Comparison of ENCODE assay signal across 15 mouse cellular contexts in genomic region chr14:54706589-54707320, GRCm38 (mm10). TPM values are rescaled to one million over a fixed set of nuclear protein-coding genes. Genes with fewer than 3 reads are reported as not detected.
DNase-seq lines count a peak whose midpoint lies in the region; ATAC-seq and TF ChIP-seq lines count a peak whose summit lies in the region.
"Had no signal": no experiment of that assay in that cellular context is flagged by ENCODE, and none has a peak within 500 bp of the region (broad histone marks: within the 10 kb centered on the region; RNA-seq: fewer than 3 reads in every experiment).

No protein-coding gene starts in this region.

- no peak overlapping the region for H3K27ac ChIP-seq in heart, embryonic 16.5 days (ENCODE audit: low read length)
- peak overlapping the region; percentile 93 for H3K27ac ChIP-seq in bone marrow, adult 2 months (ENCODE audit: control insufficient read depth, insufficient read depth, low read depth, low read length, poor library complexity)
- H3K27ac ChIP-seq in heart, postnatal 0 days (ENCODE audit: low read depth), result no peak overlapping the region
- peak overlapping the region; percentile 64 for H3K27ac ChIP-seq in liver, embryonic 16.5 days (ENCODE audit: low read length)

- WGBS in heart, embryonic 16.5 days, result 31% methylated on average over 17 of the region's 17 CpGs
- WGBS in bone marrow, adult 2 months, result 23% methylated on average over 17 of the region's 17 CpGs
- 23% methylated on average over 17 of the region's 17 CpGs for WGBS in heart, postnatal 0 days
- 19% methylated on average over 17 of the region's 17 CpGs for WGBS in liver, embryonic 16.5 days (ENCODE audit: insufficient replicate concordance)

- H3K4me3 ChIP-seq in heart, embryonic 16.5 days (ENCODE audit: low read length), result no peak overlapping the region
- peak overlapping the region; percentile 52 for H3K4me3 ChIP-seq in bone marrow, adult 2 months (replicated peaks; ENCODE audit: control insufficient read depth, low read depth, low read length)
- no peak overlapping the region for H3K4me3 ChIP-seq in heart, postnatal 0 days (ENCODE audit: low read depth, low read length)
- no peak overlapping the region for H3K4me3 ChIP-seq in liver, embryonic 16.5 days (ENCODE audit: low read depth, low read length)
- H3K4me3 ChIP-seq: myocyte had no signal

- H3K27me3 ChIP-seq in heart, embryonic 16.5 days (ENCODE audit: control insufficient read depth, insufficient read depth, low read length), result no peaks in the 10 kb centered on the region
- no peaks in the 10 kb centered on the region for H3K27me3 ChIP-seq in heart, postnatal 0 days (ENCODE audit: control insufficient read depth, insufficient read depth, low read length)
- peaks cover 29% of the 10 kb centered on the region for H3K27me3 ChIP-seq in liver, embryonic 16.5 days (ENCODE audit: control insufficient read depth, insufficient read depth, low read depth, low read length)

- H3K9ac ChIP-seq in heart, embryonic 16.5 days (ENCODE audit: low read length), result peak overlapping the region; percentile 34; the same call in 1 of the 2 replicates
- 0 out of 2 replicates have a peak overlapping the region, but pooled peaks have one; percentile 22 for H3K9ac ChIP-seq in heart, postnatal 0 days (replicated peaks; ENCODE audit: low read depth, low read length)
- no peak overlapping the region for H3K9ac ChIP-seq in liver, embryonic 16.5 days (ENCODE audit: low read depth, low read length)

- H3K4me1 ChIP-seq in heart, embryonic 16.5 days (ENCODE audit: control insufficient read depth, insufficient read depth, low read length), result peaks cover 12% of the 10 kb centered on the region
- peaks cover 3% of the 10 kb centered on the region for H3K4me1 ChIP-seq in bone marrow, adult 2 months (ENCODE audit: control insufficient read depth, insufficient read depth, low read length)
- H3K4me1 ChIP-seq in heart, postnatal 0 days (ENCODE audit: control insufficient read depth, insufficient read depth), result peaks cover 13% of the 10 kb centered on the region
- H3K4me1 ChIP-seq in liver, embryonic 16.5 days (ENCODE audit: control insufficient read depth, low read depth, low read length), result peaks cover 23% of the 10 kb centered on the region

- no peaks in the 10 kb centered on the region for H3K9me3 ChIP-seq in heart, embryonic 16.5 days (replicated peaks; ENCODE audit: control insufficient read depth, low read length)
- H3K9me3 ChIP-seq in heart, postnatal 0 days (replicated peaks; ENCODE audit: control insufficient read depth, low read length), result no peaks in the 10 kb centered on the region
- no peaks in the 10 kb centered on the region for H3K9me3 ChIP-seq in liver, embryonic 16.5 days (replicated peaks; ENCODE audit: control insufficient read depth, low read length)

- ATAC-seq in heart, embryonic 16.5 days (replicated peaks; ENCODE audit: extremely low read depth, insufficient read depth, low FRiP score), result peak; percentile 30; the same call in 1 of the 2 replicates
- peak; percentile 53; the same call in 1 of the 2 replicates for ATAC-seq in heart, postnatal 0 days (ENCODE audit: insufficient read depth, low read depth)
- ATAC-seq in liver, embryonic 16.5 days (ENCODE audit: low read depth), result no peak
- ATAC-seq: inflammation-experienced regulatory T-cells, adult 6 months had no signal

- TF ChIP-seq POLR2A in bone marrow, adult 2 months (IDR thresholded peaks at IDR 0.05; ENCODE audit: borderline replicate concordance, control insufficient read depth, low read depth, low read length), result no peak

- H3K4me2 ChIP-seq in heart, embryonic 16.5 days (ENCODE audit: low read depth, low read length), result no peak overlapping the region
- H3K4me2 ChIP-seq in heart, postnatal 0 days (ENCODE audit: low read depth, low read length), result no peak overlapping the region
- peak overlapping the region; percentile 45 for H3K4me2 ChIP-seq in liver, embryonic 16.5 days (ENCODE audit: low read depth, low read length)

- no peaks in the 10 kb centered on the region for H3K36me3 ChIP-seq in heart, embryonic 16.5 days (ENCODE audit: control insufficient read depth, insufficient read depth)
- no peaks in the 10 kb centered on the region for H3K36me3 ChIP-seq in heart, postnatal 0 days (replicated peaks; ENCODE audit: control insufficient read depth, insufficient read depth, low read length)
- no peaks in the 10 kb centered on the region for H3K36me3 ChIP-seq in liver, embryonic 16.5 days (ENCODE audit: control insufficient read depth, insufficient read depth)

- no peak for DNase-seq in heart, adult 18-20 months
- DNase-seq in heart, postnatal 0 days (ENCODE audit: low spot score), result peak; percentile 29
- DNase-seq in gastrocnemius, postnatal 25 days, result no peak
- DNase-seq in urinary bladder, postnatal 10 days (ENCODE audit: low spot score), result no peak
- DNase-seq: gastrocnemius, postnatal 14 days; thymus, postnatal 36 days had no signal

- TF ChIP-seq EP300 in heart, postnatal 0 days (IDR thresholded peaks at IDR 0.05; ENCODE audit: low read depth), result no peak

- TF ChIP-seq CTCF in bone marrow, adult 2 months (IDR thresholded peaks at IDR 0.05; ENCODE audit: control insufficient read depth, insufficient read depth, low read length), result no peak
- no peak for TF ChIP-seq CTCF in heart, postnatal 0 days (IDR thresholded peaks at IDR 0.05; ENCODE audit: low read depth)

RNA-seq across cellular contexts. Expression of gene Cebpe, which starts 5.2 kb away (rescaled TPM):
- polyA plus RNA-seq in heart, embryonic 16.5 days (2015; fragmentation: Nextera tagmentation; extraction: Ambion mirVana), result not detected in 2 replicates
- total RNA-seq in heart, adult 18-20 months (2021), result not detected
- 41.3 and 90.9 TPM in 2 replicates for polyA plus RNA-seq in bone marrow, adult 2 months (2011; ENCODE audit: insufficient read depth, insufficient read length, low replicate concordance, missing spikeins)
- not detected in 2 replicates for total RNA-seq in heart, postnatal 0 days (2014; rRNA removed; ENCODE audit: low replicate concordance)
- not detected in 2 replicates for polyA plus RNA-seq in heart, postnatal 0 days (2015; fragmentation: Nextera tagmentation; extraction: Ambion mirVana)
- 10.4 and 11.7 TPM in 2 replicates for polyA plus RNA-seq in liver, embryonic 16.5 days (2015; fragmentation: Nextera tagmentation; extraction: Ambion mirVana)
- not detected for total RNA-seq in gastrocnemius, postnatal 25 days (2021)
- total RNA-seq: gastrocnemius, postnatal 14 days; left cerebral cortex, postnatal 10 days had no signal
- polyA plus RNA-seq: cortical plate, adult 2 months; forebrain, embryonic 11.5 days; inflammation-experienced regulatory T-cells, adult 6 months; myocyte had no signal

RNA-seq across cellular contexts. Expression of gene Gm29776, which starts 8.1 kb away (rescaled TPM):
- polyA plus RNA-seq in heart, embryonic 16.5 days (2015; fragmentation: Nextera tagmentation; extraction: Ambion mirVana), result 0.17 and 0.18 TPM in 2 replicates
- total RNA-seq in heart, adult 18-20 months (2021), result not detected
- not detected in 2 replicates for polyA plus RNA-seq in bone marrow, adult 2 months (2011; ENCODE audit: insufficient read depth, insufficient read length, low replicate concordance, missing spikeins)
- not detected in 2 replicates for total RNA-seq in heart, postnatal 0 days (2014; rRNA removed; ENCODE audit: low replicate concordance)
- polyA plus RNA-seq in heart, postnatal 0 days (2015; fragmentation: Nextera tagmentation; extraction: Ambion mirVana), result 0.10 and 0.11 TPM in 2 replicates
- 0.05 and 0.06 TPM in 2 replicates for polyA plus RNA-seq in liver, embryonic 16.5 days (2015; fragmentation: Nextera tagmentation; extraction: Ambion mirVana)
- not detected for total RNA-seq in gastrocnemius, postnatal 25 days (2021)
- total RNA-seq: gastrocnemius, postnatal 14 days had no signal
- polyA plus RNA-seq: large intestine, adult 2 months had no signal

RNA-seq across cellular contexts. Expression of gene Acin1, which starts 20.0 kb away (rescaled TPM):
- 69.1 and 73.5 TPM in 2 replicates for polyA plus RNA-seq in heart, embryonic 16.5 days (2015; fragmentation: Nextera tagmentation; extraction: Ambion mirVana)
- 10 to 100 TPM; 64.7 to 81.3 TPM for total RNA-seq in heart, adult 18-20 months (2021)
- 284 and 378 TPM in 2 replicates for polyA plus RNA-seq in bone marrow, adult 2 months (2011; ENCODE audit: insufficient read depth, insufficient read length, low replicate concordance, missing spikeins)
- 54.8 and 69.7 TPM in 2 replicates for total RNA-seq in heart, postnatal 0 days (2014; rRNA removed; ENCODE audit: low replicate concordance)
- 56.0 and 57.5 TPM in 2 replicates for polyA plus RNA-seq in heart, postnatal 0 days (2015; fragmentation: Nextera tagmentation; extraction: Ambion mirVana)
- 43.5 and 45.1 TPM in 2 replicates for polyA plus RNA-seq in liver, embryonic 16.5 days (2015; fragmentation: Nextera tagmentation; extraction: Ambion mirVana)
- total RNA-seq in gastrocnemius, postnatal 25 days (2021), result 10 to 100 TPM; 61.2 to 78.1 TPM

RNA-seq across cellular contexts. Expression of gene 1700123O20Rik, which starts 20.7 kb away (rescaled TPM):
- 42.8 and 49.8 TPM in 2 replicates for polyA plus RNA-seq in heart, embryonic 16.5 days (2015; fragmentation: Nextera tagmentation; extraction: Ambion mirVana)
- total RNA-seq in heart, adult 18-20 months (2021), result 10 to 100 TPM; 15.4 to 15.5 TPM
- polyA plus RNA-seq in bone marrow, adult 2 months (2011; ENCODE audit: insufficient read depth, insufficient read length, low replicate concordance, missing spikeins), result 14.8 and 35.0 TPM in 2 replicates
- 15.4 and 27.8 TPM in 2 replicates for total RNA-seq in heart, postnatal 0 days (2014; rRNA removed; ENCODE audit: low replicate concordance)
- 39.1 and 40.8 TPM in 2 replicates for polyA plus RNA-seq in heart, postnatal 0 days (2015; fragmentation: Nextera tagmentation; extraction: Ambion mirVana)
- 40.2 and 42.6 TPM in 2 replicates for polyA plus RNA-seq in liver, embryonic 16.5 days (2015; fragmentation: Nextera tagmentation; extraction: Ambion mirVana)
- total RNA-seq in gastrocnemius, postnatal 25 days (2021), result 10 to 100 TPM in 1 of 2 experiments, 1 to 10 TPM in 1; 8.4 to 10.0 TPM

Comparison
In these comparisons a context has a peak if more than half of its experiments do, and no peak if none do; other contexts are left out.
1. H3K27ac ChIP-seq: peak in bone marrow, adult 2 months (single experiment) and liver, embryonic 16.5 days (single experiment); none in heart, embryonic 16.5 days (single experiment) and heart, postnatal 0 days (single experiment).
2. RNA of gene Cebpe, which starts 5.2 kb away (polyA plus RNA-seq): 41.3 to 90.9 TPM in bone marrow, adult 2 months and 10.4 to 11.7 TPM in liver, embryonic 16.5 days; not detected in heart, postnatal 0 days and not detected in heart, embryonic 16.5 days; every median in the first group is over 10 times any median in the second.